Mouse (Mus musculus) ES-Bruce4 (cell line): ENCODE measurements around the gene Pappa. TPM values are rescaled to one million over a fixed set of nuclear protein-coding genes. Genes with fewer than 3 reads are reported as not detected.

Experiments
- H3K27ac ChIP-seq: 2 replicates; pipeline ENCODE4 v1.5.1; 2012; ENCODE audit warnings: low read length, inconsistent platforms; ENCODE audit not compliant: insufficient read depth
- H3K27me3 ChIP-seq: 2 replicates; pipeline ENCODE4 v1.6.1; 2012; ENCODE audit warnings: mild to moderate bottlenecking, low read length, inconsistent platforms; ENCODE audit not compliant: control insufficient read depth, poor library complexity, insufficient read depth, severe bottlenecking
- H3K36me3 ChIP-seq: 2 replicates; pipeline ENCODE4 v1.6.1; 2012; ENCODE audit warnings: inconsistent platforms, mild to moderate bottlenecking, low read length, moderate library complexity; ENCODE audit not compliant: control insufficient read depth, poor library complexity, insufficient read depth, severe bottlenecking
- H3K4me1 ChIP-seq: one replicate; pipeline ENCODE4 v1.8.1; 2011; ENCODE audit warnings: low read length; ENCODE audit not compliant: control insufficient read depth, insufficient read depth
- H3K4me3 ChIP-seq: 2 replicates; pipeline ENCODE4 v1.5.1; 2011; ENCODE audit warnings: low read depth, mild to moderate bottlenecking, low read length
- H3K9ac ChIP-seq: 2 replicates; pipeline ENCODE4 v1.6.1; 2012; ENCODE audit warnings: low read depth, mild to moderate bottlenecking, inconsistent platforms; ENCODE audit not compliant: poor library complexity, severe bottlenecking
- H3K9me3 ChIP-seq: replicated peaks from 2 replicates; pipeline ENCODE4 v1.6.1; 2012; ENCODE audit warnings: mild to moderate bottlenecking, low read length, inconsistent platforms; ENCODE audit not compliant: control insufficient read depth, poor library complexity, insufficient read depth, severe bottlenecking
- CTCF ChIP-seq: IDR thresholded peaks from one replicate; pipeline ENCODE4 v1.8.1; 2011; ENCODE audit warnings: low read depth, low read length
- EP300 ChIP-seq: IDR thresholded peaks from 2 replicates; pipeline ENCODE4 v1.6.1; 2011; ENCODE audit warnings: low read depth, low read length; ENCODE audit not compliant: insufficient read depth
- POLR2A ChIP-seq: IDR thresholded peaks from one replicate; pipeline ENCODE4 v1.8.1; 2011; ENCODE audit warnings: low read length; ENCODE audit not compliant: insufficient read depth
- polyA plus RNA-seq: library from polyadenylated mRNA; stranded (reverse); fragments of >200 nt; gene quantifications from 2 replicates; pipeline ENCODE4 v1.2.4, GENCODE M21; 2011; ENCODE audit warnings: low read depth; ENCODE audit not compliant: missing spikeins, insufficient read depth, insufficient read length

Gene Pappa
- polyA plus RNA-seq, 1 experiment, result 1.1 TPM

DNA sequence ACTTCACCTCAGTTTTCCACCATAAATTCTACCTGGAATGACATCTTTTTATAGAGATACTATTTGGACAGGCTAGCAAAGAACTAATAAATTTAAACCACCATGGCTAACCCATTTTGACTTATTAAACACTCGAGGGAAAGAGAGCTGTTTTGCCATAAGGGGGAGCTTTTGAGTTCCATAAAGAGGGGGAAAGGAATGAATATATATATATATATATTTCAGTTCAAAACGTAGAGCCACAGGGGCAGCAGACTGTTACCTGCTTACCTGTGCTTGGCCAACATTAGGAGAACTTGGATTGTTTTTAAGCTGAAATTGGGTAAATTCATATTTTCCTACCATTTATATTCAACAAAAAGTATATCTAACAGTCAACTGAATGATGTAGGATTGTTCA lies 1.1 kb upstream of the Pappa start:
- H3K9ac ChIP-seq, result no peak overlapping the region
- no peaks in the 10 kb centered on the region for H3K4me1 ChIP-seq
- no peaks in the 10 kb centered on the region for H3K9me3 ChIP-seq
- H3K4me3 ChIP-seq, result no peak overlapping the region
- no peaks in the 10 kb centered on the region for H3K36me3 ChIP-seq
- no peak overlapping the region for H3K27ac ChIP-seq
- no peak for TF ChIP-seq EP300
- TF ChIP-seq CTCF, result no peak
- TF ChIP-seq POLR2A, result no peak
- H3K27me3 ChIP-seq, result peaks cover 28% of the 10 kb centered on the region

DNA sequence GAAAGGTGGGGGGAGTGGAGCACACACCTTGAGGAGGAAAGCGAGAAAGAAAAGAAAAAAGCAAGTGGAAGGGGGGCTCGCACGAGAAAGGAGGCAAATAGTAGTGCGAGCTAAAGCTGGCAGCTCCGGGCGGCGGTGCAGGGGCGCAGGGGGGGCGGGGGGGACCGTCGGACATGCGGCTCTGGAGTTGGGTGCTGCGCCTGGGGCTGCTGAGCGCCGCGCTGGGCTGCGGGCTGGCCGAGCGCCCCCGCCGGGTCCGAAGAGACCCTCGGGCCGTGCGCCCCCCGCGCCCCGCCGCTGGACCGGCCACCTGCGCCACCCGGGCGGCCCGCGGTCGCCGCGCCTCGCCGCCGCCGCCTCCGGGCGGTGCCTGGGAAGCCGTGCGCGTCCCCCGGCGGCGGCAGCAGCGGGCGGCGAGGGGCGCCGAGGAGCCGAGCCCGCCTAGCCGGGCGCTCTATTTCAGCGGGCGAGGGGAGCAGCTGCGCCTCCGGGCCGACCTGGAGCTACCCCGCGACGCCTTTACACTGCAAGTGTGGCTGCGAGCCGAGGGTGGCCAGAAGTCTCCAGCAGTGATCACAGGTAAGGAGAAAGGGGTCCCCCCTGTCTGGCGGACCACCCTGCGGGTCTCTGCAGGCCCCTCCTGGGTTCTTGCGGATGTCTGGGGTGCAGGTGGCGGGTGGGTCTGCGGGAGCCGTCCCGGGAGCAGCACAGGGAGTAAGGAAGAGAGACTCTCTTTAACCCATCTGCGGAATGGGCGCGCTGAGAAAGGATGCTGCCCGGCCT lies 586 bp downstream of the Pappa start:
- Histone ChIP-seq H3K27me3 (peaks cover 30% of the 10 kb centered on the region), H3K27ac (no peak overlapping the region), H3K4me3 (peak overlapping the region; percentile 51), H3K9ac (peak overlapping the region; percentile 81), H3K4me1 (no peaks in the 10 kb centered on the region), H3K9me3 (no peaks in the 10 kb centered on the region), H3K36me3 (no peaks in the 10 kb centered on the region)
- TF ChIP-seq EP300 (no peak), POLR2A (no peak), CTCF (no peak)

DNA sequence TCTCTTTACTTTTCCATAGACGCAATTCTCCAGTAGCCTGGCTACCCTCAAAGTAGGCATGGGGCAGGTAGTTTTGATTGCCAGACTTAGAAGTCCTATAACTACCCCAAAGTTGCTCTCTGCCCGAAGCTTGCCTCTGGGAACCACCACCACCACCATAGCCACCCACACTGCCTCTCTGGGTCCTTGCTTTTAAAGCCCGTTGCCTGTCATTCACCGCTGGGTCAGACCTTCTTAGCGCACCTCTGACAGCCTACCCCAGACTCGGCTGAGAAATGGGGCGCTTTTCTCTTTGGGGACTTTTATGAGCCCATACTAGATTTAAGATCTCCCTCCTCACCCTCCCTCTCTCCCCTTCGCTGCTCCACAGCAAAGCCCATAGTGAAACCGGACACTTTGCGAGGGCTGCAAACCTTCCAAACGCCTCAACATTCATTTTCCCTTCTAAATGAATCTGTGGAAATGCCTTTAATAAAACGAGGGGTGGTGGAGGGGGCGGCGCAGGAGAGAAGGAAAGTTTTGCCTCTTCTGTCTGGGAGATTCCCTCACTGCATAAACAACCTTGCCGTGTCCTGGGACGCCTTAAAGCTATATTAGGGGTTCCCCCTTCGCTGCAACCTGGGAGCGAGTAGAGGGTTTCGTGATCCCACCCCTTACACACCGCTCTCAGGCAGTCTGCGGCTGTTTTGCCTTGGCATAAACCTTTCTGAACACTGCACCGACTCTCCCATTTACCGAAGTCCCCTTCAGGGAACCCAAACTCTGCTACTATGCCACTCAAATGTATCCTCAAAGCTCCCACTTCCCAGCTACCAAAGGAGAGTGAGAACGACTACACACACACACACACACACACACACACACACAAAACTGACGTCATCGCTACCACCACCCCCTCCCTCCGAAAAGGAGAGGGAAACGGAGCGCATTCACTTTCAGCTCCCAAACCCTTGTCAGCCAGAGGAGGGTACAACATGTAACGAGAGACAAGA lies 1.7 kb downstream of the Pappa start:
- H3K9me3 ChIP-seq, result no peaks in the 10 kb centered on the region

DNA sequence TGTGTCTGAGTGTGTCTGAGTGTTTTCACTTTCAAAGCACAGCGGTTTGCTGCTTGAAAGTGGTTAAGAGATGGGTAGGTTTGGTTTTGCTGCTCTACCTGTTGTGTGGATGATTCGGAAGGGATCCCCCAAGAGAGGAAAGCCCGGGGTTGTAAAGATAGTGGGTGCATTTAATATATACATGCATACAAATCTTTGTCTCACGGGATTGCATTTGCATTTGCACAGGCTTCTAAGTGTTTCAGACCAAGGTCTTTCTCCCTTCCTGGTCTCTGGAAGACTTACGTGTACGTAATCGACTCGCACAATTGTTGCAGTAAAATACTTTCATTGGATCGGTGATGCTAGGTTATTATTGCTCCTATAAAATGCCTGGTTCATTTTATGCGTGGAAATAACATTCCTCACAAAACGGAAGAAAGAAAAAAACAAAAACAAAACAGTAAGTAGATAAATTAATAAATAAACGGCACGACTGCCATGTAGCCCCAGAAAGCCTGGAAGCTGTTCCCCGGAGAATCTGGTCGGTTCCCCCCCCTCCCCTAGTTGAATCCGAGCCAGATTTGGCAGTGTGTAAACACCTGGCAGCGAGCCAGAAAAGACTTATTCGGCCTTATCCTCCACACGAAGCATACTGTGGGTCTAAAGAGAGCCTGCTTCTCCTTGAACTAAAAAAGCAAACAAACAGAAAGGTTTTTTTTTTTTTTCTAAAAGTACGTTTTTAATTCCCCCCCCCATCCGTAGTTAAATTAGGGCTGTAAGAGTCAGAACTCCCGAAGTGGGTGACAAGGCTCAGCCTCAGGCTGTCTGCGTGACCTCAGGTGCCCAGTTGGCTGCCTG lies 2.7 kb downstream of the Pappa start:
- no peaks in the 10 kb centered on the region for H3K9me3 ChIP-seq
- peaks cover 30% of the 10 kb centered on the region for H3K27me3 ChIP-seq
- H3K27ac ChIP-seq, result no peak overlapping the region
- H3K9ac ChIP-seq, result no peak overlapping the region
- H3K36me3 ChIP-seq, result no peaks in the 10 kb centered on the region
- H3K4me1 ChIP-seq, result no peaks in the 10 kb centered on the region
- TF ChIP-seq EP300 (no peak), CTCF (no peak), POLR2A (no peak)
- H3K4me3 ChIP-seq, result no peak overlapping the region

More for the DNA sequence above, 1.7 kb downstream of the Pappa start:
- no peak overlapping the region for H3K9ac ChIP-seq
- no peak overlapping the region for H3K4me3 ChIP-seq
- H3K36me3 ChIP-seq, result no peaks in the 10 kb centered on the region
- H3K4me1 ChIP-seq, result no peaks in the 10 kb centered on the region
- TF ChIP-seq EP300 (no peak), POLR2A (no peak), CTCF (no peak)
- no peak overlapping the region for H3K27ac ChIP-seq
- H3K27me3 ChIP-seq, result peaks cover 30% of the 10 kb centered on the region

DNA sequence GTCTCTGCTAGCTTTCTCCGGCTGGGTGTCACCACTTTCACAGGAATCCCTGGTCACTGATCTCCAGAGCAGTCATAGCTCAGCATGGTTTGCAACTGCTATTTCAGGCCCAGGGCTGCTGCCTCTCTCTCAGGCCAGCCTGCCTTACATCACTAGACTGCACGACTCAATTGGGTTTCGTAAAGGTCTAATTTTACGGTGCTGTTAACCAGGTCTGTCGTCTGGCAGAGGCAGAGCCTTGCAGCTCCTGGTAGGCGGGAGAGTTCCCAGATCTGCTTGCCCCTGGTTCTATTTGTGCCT lies 3.3 kb downstream of the Pappa start:
- TF ChIP-seq CTCF (no peak), POLR2A (no peak), EP300 (no peak)
- Histone ChIP-seq H3K27ac (no peak overlapping the region), H3K4me1 (no peaks in the 10 kb centered on the region), H3K4me3 (no peak overlapping the region), H3K9ac (no peak overlapping the region), H3K36me3 (no peaks in the 10 kb centered on the region), H3K27me3 (peaks cover 30% of the 10 kb centered on the region), H3K9me3 (no peaks in the 10 kb centered on the region)
